Mouse (Mus musculus) olfactory bulb, adult 2 months (tissue): Measurements from ENCODE around the gene Mpi.

Source experiments
- CTCF ChIP-seq: fragments of 200-500 bp; IDR thresholded peaks from 2 replicates; pipeline ENCODE4 v1.5.1; 2012; ENCODE audit warnings: low read depth, mild to moderate bottlenecking, low read length, moderate library complexity; ENCODE audit not compliant: insufficient read depth
- POLR2A ChIP-seq: fragments of 200-500 bp; IDR thresholded peaks from 2 replicates; pipeline ENCODE4 v1.6.1; 2012; ENCODE audit warnings: mild to moderate bottlenecking, low read depth, low read length, moderate library complexity; ENCODE audit not compliant: insufficient read depth

GRCm38 (mm10) chr9:57597929-57598382, 45.4 kb upstream of the Mpi start:
- TF ChIP-seq CTCF = no peak
- no peak for TF ChIP-seq POLR2A
